23 mouse cellular contexts compared by ENCODE assay signal in genomic region chr10:13836956-13837355, GRCm38 (mm10). TPM values are rescaled to one million over a fixed set of nuclear protein-coding genes. Genes with fewer than 3 reads are reported as not detected.
DNase-seq lines count a peak whose midpoint lies in the region; ATAC-seq and TF ChIP-seq lines count a peak whose summit lies in the region.
"Had no signal": no experiment of that assay in that cellular context is flagged by ENCODE, and none has a peak within 500 bp of the region (broad histone marks: within the 10 kb centered on the region; RNA-seq: fewer than 3 reads in every experiment).

No protein-coding gene starts in this region.

- peak; percentile 46 to 54 for DNase-seq in cerebellum, adult 2 months
- DNase-seq in cerebellum, postnatal 4 days (ENCODE audit: low spot score in 2 of 2), result no peak
- peak; percentile 6 for DNase-seq in limb, embryonic 11.5 days (ENCODE audit: low spot score)
- no peak for DNase-seq in limb, embryonic 10.5 days (ENCODE audit: low spot score)
- DNase-seq in forebrain, postnatal 0 days, result no peak
- no peak for DNase-seq in left cerebral cortex, postnatal 14 days (ENCODE audit: low spot score in 2 of 2)
- DNase-seq: adrenal gland, postnatal 14 days; gastrocnemius, postnatal 36 days; kidney, postnatal 36 days; lung, adult 18-20 months; lung, postnatal 10 days; thymus, adult 2 months; thymus, postnatal 4 days had no signal

- TF ChIP-seq CTCF in cerebellum, adult 2 months (IDR thresholded peaks at IDR 0.05; ENCODE audit: borderline replicate concordance, insufficient read depth, low read depth, low read length), result no peak
- TF ChIP-seq CTCF in forebrain, postnatal 0 days (IDR thresholded peaks at IDR 0.05; ENCODE audit: low read depth), result no peak

- H3K9ac ChIP-seq in limb, embryonic 11.5 days (ENCODE audit: low read length), result no peak overlapping the region
- no peak overlapping the region for H3K9ac ChIP-seq in forebrain, postnatal 0 days
- H3K9ac ChIP-seq: embryonic facial prominence, embryonic 12.5 days; limb, embryonic 13.5 days; liver, embryonic 12.5 days; midbrain, embryonic 13.5 days; stomach, embryonic 15.5 days had no signal

- peaks cover 42% of the 10 kb centered on the region for H3K4me1 ChIP-seq in cerebellum, adult 2 months (ENCODE audit: control insufficient read depth, insufficient read depth, low read length)
- H3K4me1 ChIP-seq in limb, embryonic 11.5 days (ENCODE audit: control insufficient read depth, insufficient read depth, low read length), result no peaks in the 10 kb centered on the region
- H3K4me1 ChIP-seq in limb, embryonic 10.5 days, result no peaks in the 10 kb centered on the region
- H3K4me1 ChIP-seq in forebrain, postnatal 0 days (ENCODE audit: insufficient read depth), result no peaks in the 10 kb centered on the region
- H3K4me1 ChIP-seq: limb, embryonic 13.5 days; liver, embryonic 12.5 days; megakaryocyte, embryonic 14.5 days; midbrain, embryonic 13.5 days; stomach, embryonic 15.5 days had no signal

- H3K27ac ChIP-seq in cerebellum, adult 2 months (ENCODE audit: insufficient read depth, low read length), result peak overlapping the region; percentile 97
- no peak overlapping the region for H3K27ac ChIP-seq in limb, embryonic 11.5 days (replicated peaks; ENCODE audit: low read depth, low read length)
- no peak overlapping the region for H3K27ac ChIP-seq in limb, embryonic 10.5 days
- no peak overlapping the region for H3K27ac ChIP-seq in forebrain, postnatal 0 days (ENCODE audit: low read depth, low read length)
- H3K27ac ChIP-seq: embryonic facial prominence, embryonic 12.5 days; left cerebral cortex, adult 2 months; limb, embryonic 13.5 days; liver, embryonic 12.5 days; midbrain, embryonic 13.5 days; stomach, embryonic 15.5 days had no signal

- no peak overlapping the region for H3K4me2 ChIP-seq in limb, embryonic 11.5 days (ENCODE audit: low read depth, severe bottlenecking)
- no peak overlapping the region for H3K4me2 ChIP-seq in forebrain, postnatal 0 days (ENCODE audit: low read depth)
- H3K4me2 ChIP-seq: embryonic facial prominence, embryonic 12.5 days; limb, embryonic 13.5 days; liver, embryonic 12.5 days; midbrain, embryonic 13.5 days; stomach, embryonic 15.5 days had no signal

- WGBS in cerebellum, adult 2 months, result 18% methylated on average over 9 of the region's 9 CpGs
- WGBS in limb, embryonic 11.5 days, result 91% methylated on average over 9 of the region's 9 CpGs
- 95% methylated on average over 9 of the region's 9 CpGs for WGBS in limb, embryonic 10.5 days
- WGBS in forebrain, postnatal 0 days, result 73% methylated on average over 9 of the region's 9 CpGs

- no peaks in the 10 kb centered on the region for H3K36me3 ChIP-seq in limb, embryonic 11.5 days (ENCODE audit: control insufficient read depth, insufficient read depth, low read length)
- no peaks in the 10 kb centered on the region for H3K36me3 ChIP-seq in limb, embryonic 10.5 days
- no peaks in the 10 kb centered on the region for H3K36me3 ChIP-seq in forebrain, postnatal 0 days (ENCODE audit: insufficient read depth)
- H3K36me3 ChIP-seq: embryonic facial prominence, embryonic 12.5 days; limb, embryonic 13.5 days; liver, embryonic 12.5 days; midbrain, embryonic 13.5 days; stomach, embryonic 15.5 days had no signal

- H3K9me3 ChIP-seq in limb, embryonic 11.5 days (ENCODE audit: control insufficient read depth, low read length), result no peaks in the 10 kb centered on the region
- H3K9me3 ChIP-seq in limb, embryonic 10.5 days (replicated peaks), result no peaks in the 10 kb centered on the region
- no peaks in the 10 kb centered on the region for H3K9me3 ChIP-seq in forebrain, postnatal 0 days (ENCODE audit: low read length)
- H3K9me3 ChIP-seq: embryonic facial prominence, embryonic 12.5 days; limb, embryonic 13.5 days; liver, embryonic 12.5 days; midbrain, embryonic 13.5 days; stomach, embryonic 15.5 days had no signal

- intact Hi-C loops in left cerebral cortex, postnatal 14 days (cut with DNase I), result no loop called here

- no peak for TF ChIP-seq POLR2A in cerebellum, adult 2 months (IDR thresholded peaks at IDR 0.05; ENCODE audit: borderline replicate concordance, insufficient read depth, low read length)

- ATAC-seq in limb, embryonic 11.5 days (ENCODE audit: insufficient number of reproducible peaks, low FRiP score, low TSS enrichment, low read depth), result no peak
- 0 out of 2 replicates have a peak, but pooled peaks have one; percentile 21 for ATAC-seq in common myeloid progenitor, adult 5-6 weeks (replicated peaks; ENCODE audit: low read depth, poor library complexity, severe bottlenecking)
- no peak for ATAC-seq in forebrain, postnatal 0 days
- ATAC-seq: CD4-positive, CD25-positive, alpha-beta regulatory T cell, adult 4 months; intestine, postnatal 0 days; liver, embryonic 12.5 days; midbrain, embryonic 13.5 days had no signal

- no peak overlapping the region for H3K4me3 ChIP-seq in cerebellum, adult 2 months (replicated peaks; ENCODE audit: insufficient read depth, low read depth, low read length)
- H3K4me3 ChIP-seq in limb, embryonic 11.5 days (ENCODE audit: low read depth, low read length), result no peak overlapping the region
- no peak overlapping the region for H3K4me3 ChIP-seq in limb, embryonic 10.5 days
- no peak overlapping the region for H3K4me3 ChIP-seq in forebrain, postnatal 0 days (ENCODE audit: low read depth, low read length)
- H3K4me3 ChIP-seq: embryonic facial prominence, embryonic 12.5 days; left cerebral cortex, adult 2 months; limb, embryonic 13.5 days; liver, embryonic 12.5 days; megakaryocyte, embryonic 14.5 days; midbrain, embryonic 13.5 days; stomach, embryonic 15.5 days had no signal

- no peaks in the 10 kb centered on the region for H3K27me3 ChIP-seq in cerebellum, adult 2 months (ENCODE audit: control insufficient read depth, insufficient read depth, low read length)
- H3K27me3 ChIP-seq in limb, embryonic 11.5 days (ENCODE audit: control insufficient read depth, insufficient read depth, low read length), result no peaks in the 10 kb centered on the region
- H3K27me3 ChIP-seq in limb, embryonic 10.5 days (ENCODE audit: low read depth, poor library complexity, severe bottlenecking), result no peaks in the 10 kb centered on the region
- H3K27me3 ChIP-seq in forebrain, postnatal 0 days (ENCODE audit: insufficient read depth, low read length), result no peaks in the 10 kb centered on the region
- H3K27me3 ChIP-seq: embryonic facial prominence, embryonic 12.5 days; limb, embryonic 13.5 days; liver, embryonic 12.5 days; megakaryocyte, embryonic 14.5 days; midbrain, embryonic 13.5 days; stomach, embryonic 15.5 days had no signal

RNA-seq across cellular contexts. Expression of gene Aig1, which starts 31.8 kb away (rescaled TPM):
- polyA plus RNA-seq in cerebellum, adult 2 months (2012; rRNA removed), result 130 and 132 TPM in 2 replicates
- polyA plus RNA-seq in limb, embryonic 11.5 days (2014; fragmentation: Nextera tagmentation; extraction: Ambion mirVana), result 11.5 and 12.0 TPM in 2 replicates
- 10.4 and 11.2 TPM in 2 replicates for polyA plus RNA-seq in limb, embryonic 10.5 days (2016; fragmentation: Nextera tagmentation; extraction: Ambion mirVana)
- total RNA-seq in common myeloid progenitor, adult 5-6 weeks (2017), result 20.9 and 21.6 TPM in 2 replicates
- total RNA-seq in forebrain, postnatal 0 days (2014; rRNA removed), result 103 and 129 TPM in 2 replicates
- 79.9 and 98.2 TPM in 2 replicates for polyA plus RNA-seq in forebrain, postnatal 0 days (2015; fragmentation: Nextera tagmentation; extraction: Ambion mirVana)
- 10 to 100 TPM; 68.6 to 77.5 TPM for total RNA-seq in left cerebral cortex, postnatal 14 days (2021)

Comparison
In these comparisons a context has a peak if more than half of its experiments do, and no peak if none do; other contexts are left out.
1. DNase-seq: peak in cerebellum, adult 2 months (2 of 2) and limb, embryonic 11.5 days (single experiment); none in cerebellum, postnatal 4 days (0 of 2), limb, embryonic 10.5 days (single experiment), forebrain, postnatal 0 days (single experiment) and left cerebral cortex, postnatal 14 days (0 of 2).